Mouse (Mus musculus): Measurements from ENCODE around the gene Creb3l1. TPM values are rescaled to one million over a fixed set of nuclear protein-coding genes. Genes with fewer than 3 reads are reported as not detected.
A peak's percentile ranks its signal among the peaks of the same experiment; 100 is the strongest.

Creb3l1 gene
- polyA plus RNA-seq, 1 experiment = 19.3 TPM

DNA sequence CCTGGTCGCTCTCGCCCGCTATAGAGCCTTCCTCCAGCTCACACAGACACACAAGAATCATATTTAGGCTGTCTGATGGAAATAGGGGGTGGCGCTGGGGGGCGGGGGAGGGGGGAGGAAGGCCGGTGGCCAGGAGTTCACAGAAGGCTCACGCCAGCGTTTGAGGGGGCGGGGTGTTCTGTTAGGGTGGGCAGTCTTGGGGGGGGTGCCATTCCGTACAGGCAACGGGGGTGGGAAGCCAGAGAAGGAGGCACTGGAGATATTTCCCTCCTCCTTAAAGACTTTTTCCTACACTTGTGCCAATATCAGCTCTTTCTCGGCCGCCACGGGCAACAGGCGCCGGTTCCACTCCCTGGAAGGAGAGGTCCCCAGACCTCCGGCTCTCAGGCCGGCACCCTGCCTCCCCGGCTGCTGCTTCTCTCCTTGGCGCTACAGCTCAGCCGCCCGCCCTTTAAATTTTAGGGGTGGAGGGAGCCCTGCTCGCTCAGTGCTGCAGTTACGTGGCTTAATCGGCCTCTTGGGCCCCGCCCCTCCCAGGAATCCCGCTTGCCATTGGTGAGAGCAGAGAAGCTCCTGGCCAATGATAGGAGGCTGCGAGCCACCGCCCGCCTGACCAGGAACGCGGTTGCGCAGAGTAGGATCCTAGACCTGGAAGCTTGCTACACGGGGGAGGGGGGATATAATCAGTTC is 16.2 kb downstream of the Creb3l1 start:
- no peak for DNase-seq (ENCODE audit: low read depth, low spot score)
- 1% methylated on average over 29 of the region's 34 CpGs for WGBS

DNA sequence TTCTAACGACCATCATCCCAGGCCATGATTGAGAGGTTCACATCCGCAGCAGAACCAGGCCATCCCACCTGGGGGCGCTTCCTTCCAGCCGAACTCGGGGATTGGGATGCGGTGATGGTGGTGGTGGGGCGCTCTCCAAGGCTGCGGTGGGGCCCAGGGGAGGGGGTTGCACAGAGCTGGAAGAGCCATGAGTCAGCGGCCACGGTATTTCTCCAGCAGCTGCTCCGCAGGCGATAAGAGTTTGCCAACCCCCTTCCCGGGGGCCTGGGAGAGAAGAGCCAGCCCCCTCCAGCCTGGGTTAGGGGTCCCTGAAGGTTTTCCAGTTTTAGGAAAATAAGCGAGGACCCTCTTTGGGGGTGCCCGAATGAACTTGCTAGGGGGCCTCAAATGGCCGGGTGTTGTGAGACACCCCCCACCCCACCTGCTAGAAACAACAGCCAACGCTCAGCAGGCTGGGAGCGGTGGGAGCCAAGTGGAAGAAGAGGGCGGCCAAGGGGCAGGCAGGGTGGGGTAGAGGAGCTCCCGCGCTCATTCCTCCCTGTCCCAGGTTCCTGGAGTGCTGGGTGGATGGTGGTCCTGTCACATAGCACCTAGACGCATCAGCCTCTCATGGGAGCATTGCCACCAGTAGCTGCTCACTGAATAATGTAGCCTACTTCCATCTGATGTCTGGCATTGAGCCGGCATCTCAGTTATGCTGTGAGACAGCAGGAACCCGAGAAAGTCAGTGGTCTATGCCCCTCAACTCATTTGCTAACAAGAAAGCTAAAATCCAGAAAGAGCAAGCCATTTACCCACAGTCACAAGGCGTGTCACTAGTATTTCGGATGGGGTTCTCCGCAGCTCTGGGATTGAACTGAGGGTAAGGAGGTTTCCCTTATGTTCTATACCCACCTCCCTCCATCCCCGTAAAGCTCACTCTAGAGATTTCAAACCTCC is 17.1 kb downstream of the Creb3l1 start:
- no peak for DNase-seq (ENCODE audit: low read depth, low spot score)
- WGBS = 44% methylated on average over 28 of the region's 28 CpGs

DNA sequence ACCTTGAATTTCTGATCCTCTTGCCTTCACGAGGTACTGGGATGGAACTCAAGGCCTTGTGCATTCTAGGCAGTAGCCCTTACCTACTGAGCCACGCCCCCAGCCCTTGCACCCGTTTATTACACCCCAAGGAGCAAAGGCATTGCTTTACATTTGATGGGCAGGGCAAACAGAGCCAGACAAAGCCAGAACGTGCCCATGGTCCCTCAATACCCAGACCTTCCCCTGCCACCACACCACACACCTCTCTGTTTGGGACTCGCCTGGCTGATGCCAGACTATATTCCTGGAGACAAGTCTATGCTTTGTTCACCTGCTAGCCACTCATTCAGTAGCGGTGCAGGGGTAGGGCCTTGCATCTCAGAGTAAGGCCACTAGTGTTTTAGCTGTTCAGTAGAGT is 17.8 kb downstream of the Creb3l1 start:
- no peak for DNase-seq (ENCODE audit: low read depth, low spot score)
- WGBS = 49% methylated on average over 6 of the region's 6 CpGs

GRCm38 (mm10) chr2:92004617-92005016 is 19.7 kb downstream of the Creb3l1 start:
- WGBS = 32% methylated on average over 7 of the region's 7 CpGs
- no peak for DNase-seq (ENCODE audit: low read depth, low spot score)

DNA sequence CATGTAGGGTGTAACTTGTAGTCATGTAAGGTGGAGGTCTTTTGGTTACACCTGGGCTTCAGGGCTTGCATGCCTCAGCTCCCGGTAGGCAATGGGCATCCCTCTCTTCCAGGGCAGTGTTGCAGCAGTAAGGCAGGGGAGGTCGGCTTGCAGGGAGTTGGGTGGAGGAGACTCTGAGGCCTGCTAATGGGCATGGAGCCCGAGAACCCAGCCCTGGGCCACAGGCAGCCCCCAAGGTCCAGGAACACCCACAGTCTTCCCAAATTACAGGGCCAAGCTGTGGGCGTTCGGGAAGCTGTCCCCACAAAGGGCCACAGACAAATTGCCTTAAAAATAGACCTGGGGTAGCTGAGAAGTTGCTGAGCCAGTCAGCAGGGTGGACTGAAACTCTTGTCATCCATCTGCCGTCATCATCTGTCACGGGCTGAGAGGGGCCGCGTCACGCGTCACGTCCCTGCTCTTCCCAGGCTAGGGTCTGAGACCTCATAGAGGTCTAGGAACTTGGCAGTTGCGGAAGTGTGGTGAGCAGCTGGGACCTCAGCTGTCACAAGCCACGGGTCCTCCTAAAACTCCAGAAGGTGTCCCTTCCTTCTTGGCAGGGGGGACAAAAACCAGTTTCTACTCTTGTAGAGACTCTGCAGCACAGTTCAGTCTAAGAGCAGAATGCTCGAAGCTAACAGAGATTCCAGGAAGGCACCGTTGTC is 26.2 kb downstream of the Creb3l1 start:
- 81% methylated on average over 16 of the region's 16 CpGs for WGBS
- DNase-seq (ENCODE audit: low read depth, low spot score) = no peak

DNA sequence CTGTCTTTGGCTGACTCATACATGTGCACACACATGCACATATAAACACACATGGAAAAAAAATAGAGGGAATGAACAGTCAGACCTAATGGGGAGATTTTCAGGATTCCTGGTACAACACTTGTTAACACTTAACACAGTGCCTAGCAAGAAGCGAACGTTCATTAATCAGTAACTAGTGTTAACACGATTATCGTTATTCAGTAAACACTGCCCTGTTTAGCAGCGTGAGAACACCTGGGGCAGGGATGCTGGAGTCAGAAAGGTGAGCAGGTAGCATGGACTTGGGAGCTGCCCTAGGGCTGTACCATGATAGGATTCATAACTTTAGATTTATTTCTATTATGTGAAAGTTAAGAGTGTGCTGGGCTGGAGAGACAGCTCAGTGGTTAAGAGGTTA is 28.3 kb downstream of the Creb3l1 start:
- DNase-seq (ENCODE audit: low read depth, low spot score) = no peak
- 34% methylated on average over 5 of the region's 5 CpGs for WGBS

- no peak for DNase-seq (ENCODE audit: low read depth, low spot score)
- 84% methylated on average over 3 of the region's 3 CpGs for WGBS
These were observed 30.9 kb downstream of the Creb3l1 start for GRCm38 (mm10) chr2:91993409-91993808.

- no peak for DNase-seq (ENCODE audit: low read depth, low spot score)
These were observed 34.6 kb downstream of the Creb3l1 start for GRCm38 (mm10) chr2:91989750-91990149.

- peak; percentile 67 for DNase-seq (ENCODE audit: low read depth, low spot score)
- WGBS = 10% methylated on average over 3 of the region's 3 CpGs
These were observed 36.8 kb downstream of the Creb3l1 start for GRCm38 (mm10) chr2:91987542-91987941.

DNA sequence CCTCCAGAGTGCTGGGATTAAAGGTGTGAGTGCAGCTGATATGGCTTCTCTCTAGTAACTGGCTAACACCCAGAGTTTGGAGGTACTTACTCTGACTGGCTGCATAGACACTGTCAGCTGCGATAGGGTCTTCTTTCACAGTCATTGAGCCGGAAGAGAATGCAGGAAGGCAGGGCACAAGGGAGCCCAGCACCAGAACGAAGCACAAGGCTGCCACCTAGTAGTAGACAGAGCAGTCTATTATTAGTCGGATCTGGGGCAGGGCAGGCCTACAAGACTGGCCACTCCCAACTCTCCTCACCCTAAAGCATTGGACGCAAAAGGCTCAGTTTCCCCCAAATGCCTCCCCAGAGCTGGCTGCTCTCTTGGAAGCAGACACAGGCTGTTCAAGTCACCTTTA is 38.2 kb downstream of the Creb3l1 start:
- DNase-seq (ENCODE audit: low read depth, low spot score) = no peak
- WGBS = 36% methylated on average over 5 of the region's 5 CpGs

DNA sequence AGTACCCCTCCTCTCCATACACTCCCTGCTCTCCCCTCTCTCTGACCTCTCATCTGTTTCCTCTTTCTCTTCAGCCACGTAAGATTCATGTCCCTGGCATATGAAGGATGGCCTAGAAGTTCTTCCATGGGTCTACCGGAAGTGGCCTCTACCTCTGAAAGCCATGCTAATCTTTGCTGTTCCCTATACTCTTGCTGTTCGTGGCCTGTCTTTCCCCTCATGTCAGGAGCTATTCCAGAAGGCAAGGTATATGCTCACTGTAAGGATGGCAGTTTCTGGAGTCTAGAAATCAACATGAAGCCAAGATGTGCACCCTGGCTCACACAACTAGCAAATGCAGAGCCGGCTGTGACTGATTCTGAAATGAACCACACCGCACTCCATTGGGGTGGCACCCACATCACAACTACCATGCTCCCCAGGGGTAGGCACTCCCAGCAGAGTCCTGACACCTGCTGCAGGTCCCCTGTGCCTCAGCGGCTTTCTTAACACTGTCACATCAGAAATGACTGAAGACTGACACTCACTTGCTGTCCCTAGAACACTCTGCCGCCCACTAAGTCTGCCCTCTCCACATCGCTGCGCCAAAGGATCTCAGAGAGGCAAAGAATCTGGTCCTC is 39.3 kb downstream of the Creb3l1 start:
- WGBS = 49% methylated on average over 9 of the region's 9 CpGs
- no peak for DNase-seq (ENCODE audit: low read depth, low spot score)

- DNase-seq (ENCODE audit: low read depth, low spot score) = peak; percentile 77
- 20% methylated on average over 11 of the region's 13 CpGs for WGBS
These were observed 39.9 kb downstream of the Creb3l1 start for GRCm38 (mm10) chr2:91984439-91984838.

- DNase-seq (ENCODE audit: low read depth, low spot score) = no peak
- 75% methylated on average over 5 of the region's 5 CpGs for WGBS
These were observed 43.5 kb downstream of the Creb3l1 start for GRCm38 (mm10) chr2:91980830-91981229.

GRCm38 (mm10) chr2:91980245-91980644 is 44.1 kb downstream of the Creb3l1 start:
- 46% methylated on average over 4 of the region's 4 CpGs for WGBS
- DNase-seq (ENCODE audit: low read depth, low spot score) = no peak

DNA sequence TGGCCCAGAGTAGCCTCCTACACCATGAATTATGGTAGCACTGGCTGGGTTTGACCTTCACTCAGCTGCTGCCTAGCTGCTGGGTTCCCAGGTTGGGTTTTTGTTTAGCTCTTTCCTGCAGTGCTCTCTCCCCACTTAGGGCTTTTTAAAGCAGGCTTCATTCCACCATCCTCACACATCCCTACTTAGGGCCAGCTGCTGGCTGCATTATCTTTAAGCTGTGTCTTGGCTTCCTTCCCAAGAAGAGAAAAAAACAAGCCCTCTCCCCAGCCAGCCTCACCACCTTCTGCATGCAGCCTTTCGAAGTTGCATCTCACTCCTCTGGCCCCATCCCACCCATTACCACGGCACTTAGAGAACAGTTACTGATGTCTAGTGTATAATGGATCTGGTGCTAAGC is 45.8 kb downstream of the Creb3l1 start:
- WGBS = 61% methylated on average over 2 of the region's 2 CpGs
- DNase-seq (ENCODE audit: low read depth, low spot score) = no peak

- 67% methylated on average over 4 of the region's 4 CpGs for WGBS
- no peak for DNase-seq (ENCODE audit: low read depth, low spot score)
These were observed 46.3 kb downstream of the Creb3l1 start for GRCm38 (mm10) chr2:91977960-91978359.

DNA sequence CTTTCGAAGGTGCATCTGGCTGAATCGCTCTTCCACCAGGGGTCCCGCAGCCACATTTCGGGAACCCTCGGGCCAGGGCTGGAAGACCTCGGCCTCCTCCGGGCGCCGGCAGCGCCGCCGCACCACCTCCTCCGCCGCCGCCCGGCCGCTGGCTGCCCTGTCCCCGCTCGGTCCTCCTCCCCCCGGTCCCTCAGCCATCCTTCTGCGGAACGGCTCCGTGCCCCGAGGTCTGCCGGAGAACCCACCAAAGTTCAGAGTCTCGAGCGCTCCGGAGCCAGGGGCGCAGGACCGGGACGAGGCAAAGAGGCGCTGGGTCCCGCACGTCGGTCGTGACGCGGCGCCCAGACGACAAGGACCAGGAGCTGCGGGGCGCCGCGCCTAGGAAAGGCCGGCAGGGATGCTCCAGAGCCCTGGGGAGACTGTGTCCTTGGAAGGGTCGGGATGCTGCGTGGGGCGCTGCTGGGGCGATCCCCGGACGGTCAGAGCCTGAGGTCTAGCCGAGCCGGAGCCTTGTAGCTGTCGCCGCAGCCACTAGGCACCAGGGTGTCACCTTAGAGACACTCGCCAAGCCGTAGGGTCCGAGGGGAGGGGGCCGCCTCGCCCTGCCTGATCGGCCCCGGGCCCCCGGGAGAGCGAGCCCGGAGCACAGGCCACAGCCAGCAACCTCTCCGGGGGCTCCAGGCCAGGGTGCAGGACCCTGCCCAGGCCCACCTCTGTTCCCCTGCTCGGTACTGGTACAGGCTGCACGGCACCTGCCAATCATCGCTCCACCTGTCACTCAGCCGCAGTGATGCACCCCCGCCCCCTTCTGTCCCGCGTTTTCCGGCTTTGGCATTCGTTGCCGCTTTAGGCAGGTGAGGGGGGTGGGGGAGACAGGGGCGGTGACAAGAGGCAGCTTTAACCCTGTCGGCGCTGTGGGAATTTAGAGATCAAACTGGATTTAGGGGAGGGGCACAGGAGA is 48.4 kb downstream of the Creb3l1 start, which contains the start of gene Dgkz:
Gene Dgkz (minus strand): TSS at position 284 of the 961 bp plus-strand sequence.
- no peak for DNase-seq (ENCODE audit: low read depth, low spot score)
- WGBS = 4% methylated on average over 79 of the region's 79 CpGs

- WGBS = 90% methylated on average over 7 of the region's 7 CpGs
- no peak for DNase-seq (ENCODE audit: low read depth, low spot score)
These were observed 50.7 kb downstream of the Creb3l1 start for GRCm38 (mm10) chr2:91973416-91974135.
